Mouse (Mus musculus): ENCODE measurements around the gene Ap1g1.
"Not testable (repeated sequence)": the region's sequence is repeated elsewhere in the genome, so short reads cannot be mapped to it uniquely, and the experiment has no call there.

Gene Ap1g1

DNA sequence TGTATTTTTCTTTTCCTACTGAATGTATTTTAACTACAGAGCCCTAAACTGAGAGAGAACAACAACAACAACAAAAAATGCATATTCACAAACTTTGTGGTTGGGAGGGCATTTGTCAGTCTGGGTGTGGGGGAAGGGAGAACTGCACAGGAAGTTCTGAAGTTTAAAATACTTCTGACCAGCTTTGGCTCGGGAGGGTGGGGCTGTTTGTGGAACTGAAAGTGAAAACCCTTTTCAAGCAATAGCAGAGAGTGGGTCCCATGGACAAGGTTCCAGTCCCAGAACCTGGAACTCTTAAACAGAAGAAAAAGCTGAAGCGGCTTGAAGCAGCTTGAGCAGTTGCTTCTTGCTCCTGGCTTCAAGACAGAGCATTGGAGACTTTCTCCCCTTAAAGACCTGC, 85.0 kb downstream of the Ap1g1 start:
- CTCF ChIA-PET: no interaction called here

DNA sequence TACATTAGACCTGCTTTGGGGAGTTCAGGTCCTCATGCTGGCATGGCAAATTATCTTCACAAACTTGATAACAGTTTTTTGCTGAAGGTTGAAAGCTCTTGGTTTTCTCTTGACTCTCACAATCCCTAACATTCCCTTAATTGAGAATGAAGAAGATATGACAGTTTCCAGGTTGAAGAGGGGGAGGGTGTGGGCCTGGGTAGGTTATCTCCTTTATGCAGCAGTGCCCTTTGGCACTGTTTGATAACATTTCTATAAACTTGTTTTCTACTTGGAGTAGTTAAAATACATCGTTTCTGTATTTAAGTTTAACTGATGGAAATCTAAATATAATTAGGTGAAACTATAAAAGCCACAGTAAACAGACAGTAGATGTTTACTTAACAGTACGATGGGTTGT, 86.4 kb downstream of the Ap1g1 start:
- CTCF ChIA-PET: no interaction called here

DNA sequence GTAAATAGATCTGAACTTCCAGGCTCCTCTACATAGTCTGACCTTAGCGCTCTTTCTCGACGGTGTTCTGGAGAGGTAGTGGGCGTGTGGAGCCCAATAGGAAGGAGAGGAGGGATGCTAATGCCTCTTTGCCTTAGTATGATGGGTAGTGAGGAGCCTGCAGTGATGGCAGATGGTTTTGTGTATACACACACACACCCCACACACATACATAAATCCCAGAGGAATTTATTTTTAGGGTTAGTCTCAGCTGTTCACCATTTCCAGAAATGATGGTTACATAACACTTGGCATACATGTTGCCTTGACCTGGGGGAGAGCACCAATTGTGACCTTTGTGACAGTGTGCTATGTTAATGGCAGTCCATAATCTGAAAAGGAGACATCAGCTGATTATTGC, 87.2 kb downstream of the Ap1g1 start:
- CTCF ChIA-PET: interaction anchor here (0.7 to 0.8 kb wide), 2 partner anchors 97 to 767 kb away, joined by 9 to 10 read pairs; no protein-coding TSS in a partner anchor

DNA sequence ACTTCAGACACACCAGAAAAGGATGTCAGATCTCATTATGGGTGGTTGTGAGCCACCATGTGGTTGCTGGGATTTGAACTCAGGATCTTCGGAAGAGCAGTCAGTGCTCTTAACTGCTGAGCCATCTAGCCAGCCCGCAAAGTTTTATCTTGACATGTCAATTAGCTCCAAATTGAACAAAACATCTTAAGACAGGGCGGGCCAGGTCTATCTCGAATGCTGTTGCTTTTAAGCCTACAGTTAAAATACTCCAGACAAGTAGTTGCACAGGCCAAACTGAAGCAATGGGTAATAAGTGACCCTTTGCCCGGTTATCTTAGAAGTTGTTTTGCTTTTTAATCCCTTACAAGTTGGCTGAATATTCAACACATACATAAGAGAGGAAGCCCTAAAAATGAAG, 88.3 kb downstream of the Ap1g1 start:
- CTCF ChIA-PET: no interaction called here

DNA sequence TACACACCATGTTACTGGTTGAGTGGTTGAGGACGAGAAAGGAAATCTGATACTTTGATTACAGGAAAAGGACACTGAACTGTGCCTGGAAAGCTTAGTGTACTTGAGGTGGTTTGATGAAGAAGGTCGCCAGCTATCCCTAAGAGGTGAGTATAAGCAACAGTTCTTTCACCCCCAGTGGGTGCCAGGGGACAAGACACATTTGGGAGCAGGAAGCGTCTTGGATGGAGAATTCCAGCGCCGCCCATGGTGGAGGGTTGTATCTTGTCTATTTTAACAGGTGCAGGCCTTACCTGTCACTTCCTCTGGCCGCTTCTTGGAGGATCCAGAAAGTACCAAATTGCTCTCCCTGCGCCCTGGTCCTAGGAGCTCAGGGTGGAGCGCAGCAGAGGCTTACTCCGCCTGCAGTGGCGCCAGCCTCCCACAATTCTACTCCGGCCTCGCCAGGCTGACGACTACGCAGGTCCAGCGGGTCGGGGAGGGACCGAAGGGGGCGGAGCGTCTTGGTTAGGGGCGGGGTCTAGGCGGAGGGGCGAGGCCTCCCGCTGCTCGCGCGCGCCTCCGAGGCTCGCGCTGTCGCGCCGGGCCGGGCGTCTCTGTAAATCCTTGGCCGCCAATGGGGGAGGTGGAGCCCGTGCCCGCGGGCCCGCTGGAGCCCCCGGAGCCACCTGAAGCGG, 89.8 kb downstream of the Ap1g1 start, which contains the start of gene Phlpp2:
TSS of gene Phlpp2 (plus strand) at position 540 of the 677 bp plus-strand sequence.
- CTCF ChIA-PET: interaction anchor here (1.1 kb wide), 1 partner anchor 10 kb away, joined by 5 read pairs; no protein-coding TSS in a partner anchor

GRCm38 (mm10) chr8:109868680-109869361, 90.5 kb downstream of the Ap1g1 start:
- CTCF ChIA-PET: no interaction called here

- CTCF ChIA-PET: no interaction called here
Measured at GRCm38 (mm10) chr8:109871056-109871455, 92.7 kb downstream of the Ap1g1 start.

GRCm38 (mm10) chr8:109873800-109874199, 95.4 kb downstream of the Ap1g1 start:
- CTCF ChIA-PET: not testable (repeated sequence)

- CTCF ChIA-PET: no interaction called here
Measured at GRCm38 (mm10) chr8:109880012-109880662, 101.8 kb downstream of the Ap1g1 start.

DNA sequence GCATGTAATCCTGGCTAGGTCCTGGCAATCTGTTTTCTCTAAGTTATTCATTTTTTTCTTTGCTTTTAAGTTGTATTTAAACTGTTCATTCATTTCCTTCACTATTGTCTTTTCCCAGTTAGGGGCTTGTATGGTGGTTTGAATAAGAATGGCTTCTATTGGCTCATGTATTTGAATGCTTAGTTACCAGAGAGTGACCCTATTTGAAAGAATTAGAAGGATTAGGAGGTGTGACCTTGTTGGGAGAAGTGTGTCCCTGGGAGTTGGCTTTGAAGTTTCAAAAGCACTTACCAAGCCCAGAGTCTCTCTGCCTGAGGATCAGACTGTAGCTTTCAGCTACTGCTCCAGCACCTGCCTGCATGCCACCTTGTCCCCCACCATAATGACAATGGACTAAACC, 106.9 kb downstream of the Ap1g1 start:
- CTCF ChIA-PET: no interaction called here

DNA sequence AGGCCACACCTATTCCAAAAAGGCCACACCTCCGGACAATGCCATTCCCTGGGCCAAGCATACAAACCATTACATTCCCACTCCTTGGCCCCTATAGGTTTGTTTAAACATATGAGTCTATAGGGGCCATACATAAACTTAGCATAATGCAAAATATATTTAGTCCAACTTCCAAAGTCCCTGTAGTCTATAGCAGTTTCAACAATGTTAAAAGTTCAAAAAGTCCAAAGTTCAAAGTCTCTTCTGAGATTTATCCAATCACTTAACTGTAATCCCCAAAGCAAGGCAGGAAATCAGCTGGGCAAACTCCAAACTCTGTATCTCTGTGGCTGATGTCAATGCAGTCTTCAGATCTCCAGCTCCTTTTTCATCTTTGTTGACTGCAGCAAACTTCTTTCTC, 110.9 kb downstream of the Ap1g1 start:
- CTCF ChIA-PET: no interaction called here

DNA sequence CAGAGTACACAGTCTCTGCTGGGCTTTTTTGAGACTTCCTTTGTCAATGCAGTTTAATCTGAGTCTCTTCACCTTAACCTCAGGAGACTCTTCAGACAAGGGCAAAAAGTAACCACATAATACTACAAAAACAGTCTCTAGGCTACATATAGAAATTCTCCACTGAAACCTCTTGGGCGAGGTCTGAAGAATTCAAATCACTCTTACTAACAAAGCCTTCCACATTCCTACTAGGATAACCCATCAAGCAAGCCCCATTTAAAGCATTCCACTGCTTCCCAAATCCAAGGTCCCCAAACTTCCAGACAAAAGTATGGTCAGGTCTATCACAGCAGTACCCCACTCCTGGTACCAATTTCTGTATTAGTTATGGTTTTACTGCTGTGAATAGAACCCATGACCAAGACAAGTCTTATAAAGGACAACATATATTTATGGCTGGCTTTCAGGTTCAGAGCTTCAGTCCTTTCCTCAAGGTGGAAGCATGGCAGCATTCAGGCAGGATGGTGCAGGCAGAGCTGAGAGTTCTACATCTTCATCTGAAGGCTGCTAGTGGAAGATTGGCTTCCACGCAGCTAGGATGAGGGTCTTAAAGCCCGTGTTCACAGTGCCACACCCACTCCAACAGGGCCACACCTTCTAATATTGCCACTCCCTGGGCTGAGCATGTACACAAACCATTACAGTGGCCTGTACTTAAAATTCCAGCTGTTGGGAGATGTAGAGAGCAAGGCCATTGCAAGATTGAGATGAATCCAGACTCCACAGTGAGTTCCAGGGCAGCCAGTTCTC, 112.6 kb downstream of the Ap1g1 start:
- CTCF ChIA-PET: interaction anchor here (0.6 kb wide), 1 partner anchor 31 kb away, joined by 3 read pairs; no protein-coding TSS in a partner anchor

DNA sequence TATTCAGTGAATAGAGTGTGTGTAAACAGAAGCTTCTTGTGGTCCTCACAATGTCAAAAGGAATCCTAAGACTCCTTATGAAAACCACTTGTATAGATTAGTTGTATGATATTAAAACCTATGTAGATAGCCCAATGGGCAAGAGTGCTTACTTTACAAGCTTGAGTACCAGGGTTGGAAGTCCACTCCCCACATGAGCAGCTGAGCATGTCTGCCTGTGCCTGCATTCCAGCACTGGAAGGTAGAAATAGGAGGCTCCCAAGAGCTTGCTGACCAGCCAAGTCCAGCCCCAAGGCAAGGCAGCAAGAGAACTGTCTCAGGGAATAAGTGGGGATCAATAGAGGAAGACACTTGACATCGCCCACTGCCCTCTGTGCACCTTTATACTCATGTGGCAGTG, 116.3 kb downstream of the Ap1g1 start:
- CTCF ChIA-PET: no interaction called here

DNA sequence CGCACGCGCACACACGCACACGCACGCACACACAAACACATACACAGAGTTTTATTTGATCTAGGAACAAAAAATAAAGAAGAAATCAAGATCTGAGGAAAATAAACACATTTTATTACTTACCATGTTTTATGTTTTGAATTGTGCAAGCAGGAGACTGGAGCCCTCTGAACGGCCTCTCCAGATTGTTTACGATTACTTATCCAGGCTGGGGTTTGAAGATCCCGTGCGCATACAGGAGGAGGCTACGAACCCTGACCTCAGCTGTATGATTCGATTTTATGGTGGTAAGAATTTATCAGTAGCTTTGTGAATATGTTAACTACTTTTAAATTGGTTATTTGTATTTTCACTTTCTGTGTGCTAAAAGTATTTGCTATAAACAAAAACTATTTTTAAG, 117.0 kb downstream of the Ap1g1 start:
- CTCF ChIA-PET: no interaction called here

GRCm38 (mm10) chr8:109902379-109902778, 124.0 kb downstream of the Ap1g1 start:
- CTCF ChIA-PET: no interaction called here

DNA sequence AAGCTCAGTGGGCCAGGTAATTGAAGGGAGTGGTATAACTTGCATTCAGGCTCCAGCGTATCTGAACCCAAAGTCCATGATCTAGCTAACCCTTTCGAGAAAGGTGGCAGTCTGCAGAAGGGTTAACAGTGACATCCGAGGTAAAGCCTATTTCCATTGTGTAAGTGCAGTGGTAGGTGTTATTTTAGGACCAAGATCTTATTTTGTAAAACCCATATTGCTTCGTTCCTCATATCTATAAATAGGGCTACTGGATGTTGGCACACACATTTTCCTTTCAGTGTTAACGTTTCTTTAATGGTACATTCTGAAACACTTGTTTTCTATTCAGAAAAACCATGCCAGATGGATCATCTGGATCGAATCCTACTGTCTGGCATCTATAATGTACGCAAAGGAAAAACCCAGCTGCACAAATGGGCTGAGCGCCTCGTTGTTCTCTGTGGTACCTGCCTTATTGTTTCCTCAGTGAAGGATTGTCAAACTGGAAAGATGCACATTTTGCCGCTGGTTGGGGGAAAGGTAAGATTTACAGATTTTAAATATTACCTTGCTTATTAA, 125.6 kb downstream of the Ap1g1 start:
- CTCF ChIA-PET: no interaction called here

- CTCF ChIA-PET: interaction anchor here (0.9 kb wide), 1 partner anchor 12 kb away, joined by 3 read pairs; no protein-coding TSS in a partner anchor
Measured at GRCm38 (mm10) chr8:109904928-109905668, 126.7 kb downstream of the Ap1g1 start.

DNA sequence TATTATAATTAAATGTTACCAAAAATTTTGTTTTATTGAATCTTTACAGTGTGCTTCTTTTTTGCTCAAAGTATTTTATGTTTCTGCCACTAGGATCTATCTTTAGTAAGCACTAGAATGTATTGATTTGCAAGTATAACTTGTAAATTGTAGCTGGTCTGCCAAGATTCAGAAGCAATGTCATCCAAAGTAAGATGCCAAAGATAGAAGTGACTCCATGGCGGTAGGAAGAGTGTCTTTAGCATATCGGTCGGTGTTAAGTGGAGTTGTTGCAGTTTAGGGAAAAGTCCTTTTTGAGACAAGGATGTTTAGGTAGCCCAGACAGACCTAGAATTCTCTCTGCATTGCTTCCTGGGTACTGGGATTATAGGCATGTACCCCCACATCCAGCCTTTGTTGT, 128.6 kb downstream of the Ap1g1 start:
- CTCF ChIA-PET: no interaction called here

GRCm38 (mm10) chr8:109907376-109907775, 129.0 kb downstream of the Ap1g1 start:
- CTCF ChIA-PET: no interaction called here
